ENCODE assay signal across 9 mouse cellular contexts in the genomic region with DNA sequence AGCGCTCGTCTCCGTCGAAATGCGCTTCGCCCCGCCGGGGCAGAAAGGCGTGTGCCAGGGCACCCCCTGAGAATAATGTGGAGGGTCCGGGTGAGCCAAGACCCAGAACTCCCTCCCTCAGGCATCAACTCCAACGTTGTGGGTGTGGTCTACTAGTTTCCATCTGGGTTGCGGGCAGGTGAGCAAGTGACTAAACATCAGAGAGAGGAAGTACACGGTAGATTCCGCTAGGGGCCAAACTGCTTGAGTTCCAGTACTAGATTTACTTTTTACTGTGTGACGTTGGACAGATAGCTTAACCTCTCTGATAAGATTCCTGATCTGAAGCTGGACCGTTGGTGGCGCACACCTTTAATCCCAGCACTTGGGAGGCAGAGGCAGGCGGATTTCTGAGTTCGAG. TPM values are rescaled to one million over a fixed set of nuclear protein-coding genes. Genes with fewer than 3 reads are reported as not detected.
DNase-seq lines count a peak whose midpoint lies in the region; ATAC-seq and TF ChIP-seq lines count a peak whose summit lies in the region.
"Had no signal": no experiment of that assay in that cellular context is flagged by ENCODE, and none has a peak within 500 bp of the region (broad histone marks: within the 10 kb centered on the region; RNA-seq: fewer than 3 reads in every experiment).

No protein-coding gene starts in this region.

- peak; percentile 12; the same call in 1 of the 2 replicates for TF ChIP-seq CTCF in lung, embryonic 14.5 days (IDR thresholded peaks at IDR 0.05; ENCODE audit: low read depth)
- no peak for TF ChIP-seq CTCF in lung, adult 2 months (IDR thresholded peaks at IDR 0.05; ENCODE audit: insufficient read depth, low read length)

- no peak overlapping the region for H3K27ac ChIP-seq in lung, embryonic 14.5 days (ENCODE audit: low read depth)
- no peak overlapping the region for H3K27ac ChIP-seq in embryonic facial prominence, embryonic 11.5 days (replicated peaks; ENCODE audit: low read depth, low read length)
- no peak overlapping the region for H3K27ac ChIP-seq in limb, embryonic 10.5 days
- no peak overlapping the region for H3K27ac ChIP-seq in neural tube, embryonic 14.5 days (ENCODE audit: low read depth, low read length)

- peak overlapping the region; percentile 24 for H3K4me3 ChIP-seq in lung, embryonic 14.5 days (ENCODE audit: low read depth, low read length)
- no peak overlapping the region for H3K4me3 ChIP-seq in lung, adult 2 months (replicated peaks; ENCODE audit: extremely low read depth, low read depth, low read length)
- H3K4me3 ChIP-seq in embryonic facial prominence, embryonic 11.5 days (ENCODE audit: low read depth, low read length): 0 out of 2 replicates have a peak overlapping the region, but pooled peaks have one; percentile 9
- H3K4me3 ChIP-seq in limb, embryonic 10.5 days: peak overlapping the region; percentile 42
- H3K4me3 ChIP-seq in neural tube, embryonic 14.5 days (ENCODE audit: low read depth, low read length): peak overlapping the region; percentile 16; the same call in 1 of the 2 replicates

- no peak for DNase-seq in lung, embryonic 14.5 days
- DNase-seq in lung, adult 2 months: no peak
- no peak for DNase-seq in embryonic facial prominence, embryonic 11.5 days (ENCODE audit: low spot score)
- DNase-seq in limb, embryonic 10.5 days (ENCODE audit: low spot score): no peak
- DNase-seq in ovary, postnatal 10 days (ENCODE audit: low spot score): no peak
- no peak for DNase-seq in spleen, adult 18-20 months
- DNase-seq: adrenal gland, postnatal 10 days had no signal

- H3K9ac ChIP-seq in lung, embryonic 14.5 days: peak overlapping the region; percentile 16; the same call in 1 of the 2 replicates
- no peak overlapping the region for H3K9ac ChIP-seq in embryonic facial prominence, embryonic 11.5 days (replicated peaks; ENCODE audit: low read length)
- no peak overlapping the region for H3K9ac ChIP-seq in neural tube, embryonic 14.5 days (replicated peaks; ENCODE audit: low read depth, low read length)

- H3K9me3 ChIP-seq in lung, embryonic 14.5 days (ENCODE audit: low read depth, low read length): no peaks in the 10 kb centered on the region
- no peaks in the 10 kb centered on the region for H3K9me3 ChIP-seq in embryonic facial prominence, embryonic 11.5 days (replicated peaks; ENCODE audit: control insufficient read depth, low read length)
- no peaks in the 10 kb centered on the region for H3K9me3 ChIP-seq in limb, embryonic 10.5 days (replicated peaks)
- no peaks in the 10 kb centered on the region for H3K9me3 ChIP-seq in neural tube, embryonic 14.5 days (ENCODE audit: control insufficient read depth, low read length)

- H3K4me1 ChIP-seq in lung, embryonic 14.5 days (ENCODE audit: insufficient read depth): peaks cover 19% of the 10 kb centered on the region
- peaks cover 29% of the 10 kb centered on the region for H3K4me1 ChIP-seq in lung, adult 2 months (ENCODE audit: control insufficient read depth, insufficient read depth, low read length)
- H3K4me1 ChIP-seq in embryonic facial prominence, embryonic 11.5 days (ENCODE audit: control insufficient read depth, insufficient read depth, low read length): peaks cover 4% of the 10 kb centered on the region; the same call in 1 of the 2 replicates
- peaks cover 65% of the 10 kb centered on the region for H3K4me1 ChIP-seq in limb, embryonic 10.5 days
- H3K4me1 ChIP-seq in neural tube, embryonic 14.5 days (ENCODE audit: control insufficient read depth, insufficient read depth, low read length): peaks cover 10% of the 10 kb centered on the region; the same call in 1 of the 2 replicates

- 26% methylated on average over 19 of the region's 19 CpGs for WGBS in lung, embryonic 14.5 days
- WGBS in lung, adult 2 months: 43% methylated on average over 19 of the region's 19 CpGs
- WGBS in embryonic facial prominence, embryonic 11.5 days: 28% methylated on average over 19 of the region's 19 CpGs
- WGBS in limb, embryonic 10.5 days: 25% methylated on average over 19 of the region's 19 CpGs
- WGBS in neural tube, embryonic 14.5 days: 30% methylated on average over 19 of the region's 19 CpGs

- no peak for ATAC-seq in lung, embryonic 14.5 days (ENCODE audit: insufficient read depth)
- ATAC-seq in embryonic facial prominence, embryonic 11.5 days (replicated peaks; ENCODE audit: insufficient number of reproducible peaks, low FRiP score, low TSS enrichment, low read depth): no peak
- ATAC-seq in neural tube, embryonic 14.5 days (ENCODE audit: low read depth): no peak
- ATAC-seq in cerebellum, adult (ENCODE audit: insufficient number of reproducible peaks, low FRiP score, low TSS enrichment): no peak

- peaks cover 48% of the 10 kb centered on the region for H3K27me3 ChIP-seq in lung, embryonic 14.5 days (ENCODE audit: insufficient read depth, low read length)
- peaks cover 41% of the 10 kb centered on the region for H3K27me3 ChIP-seq in embryonic facial prominence, embryonic 11.5 days (ENCODE audit: control insufficient read depth, insufficient read depth, low read length)
- peaks cover 74% of the 10 kb centered on the region for H3K27me3 ChIP-seq in limb, embryonic 10.5 days (ENCODE audit: low read depth, poor library complexity, severe bottlenecking)
- peaks cover 30% of the 10 kb centered on the region for H3K27me3 ChIP-seq in neural tube, embryonic 14.5 days (ENCODE audit: control insufficient read depth, insufficient read depth, low read length)

- peak overlapping the region; percentile 45 for H3K4me2 ChIP-seq in lung, embryonic 14.5 days
- peak overlapping the region; percentile 27; the same call in 1 of the 2 replicates for H3K4me2 ChIP-seq in embryonic facial prominence, embryonic 11.5 days (ENCODE audit: low read depth, low read length)
- H3K4me2 ChIP-seq in neural tube, embryonic 14.5 days (ENCODE audit: low read depth, low read length): peak overlapping the region; percentile 26; the same call in 1 of the 2 replicates

- TF ChIP-seq POLR2A in lung, adult 2 months (IDR thresholded peaks at IDR 0.05; ENCODE audit: borderline replicate concordance, extremely low read depth, low read depth, low read length): no peak

- H3K36me3 ChIP-seq in lung, embryonic 14.5 days (ENCODE audit: insufficient read depth): no peaks in the 10 kb centered on the region
- H3K36me3 ChIP-seq in embryonic facial prominence, embryonic 11.5 days (replicated peaks; ENCODE audit: control insufficient read depth, insufficient read depth, low read depth, low read length): no peaks in the 10 kb centered on the region
- no peaks in the 10 kb centered on the region for H3K36me3 ChIP-seq in limb, embryonic 10.5 days
- no peaks in the 10 kb centered on the region for H3K36me3 ChIP-seq in neural tube, embryonic 14.5 days (ENCODE audit: control insufficient read depth, insufficient read depth, low read length)

RNA-seq across cellular contexts. Expression of a gene that starts 7.5 kb away (rescaled TPM):
- polyA plus RNA-seq in lung, embryonic 14.5 days (2014; fragmentation: Nextera tagmentation; extraction: Ambion mirVana): 0.23 and 0.64 TPM in 2 replicates
- 0.54 TPM in 1 of 2 replicates, not detected in the other for polyA plus RNA-seq in lung, adult 2 months (2012; rRNA removed)
- polyA plus RNA-seq in embryonic facial prominence, embryonic 11.5 days (2014; fragmentation: Nextera tagmentation; extraction: Ambion mirVana): 0.38 and 0.54 TPM in 2 replicates
- polyA plus RNA-seq in limb, embryonic 10.5 days (2016; fragmentation: Nextera tagmentation; extraction: Ambion mirVana): 0.31 TPM in 1 of 2 replicates, not detected in the other
- polyA plus RNA-seq in neural tube, embryonic 14.5 days (2014; fragmentation: Nextera tagmentation; extraction: Ambion mirVana): 0.62 and 0.76 TPM in 2 replicates

RNA-seq across cellular contexts. Expression of a gene that starts 15.7 kb away (rescaled TPM):
- polyA plus RNA-seq in lung, embryonic 14.5 days (2014; fragmentation: Nextera tagmentation; extraction: Ambion mirVana): not detected in 2 replicates
- polyA plus RNA-seq in lung, adult 2 months (2012; rRNA removed): 2.8 TPM in 2 replicates
- polyA plus RNA-seq in embryonic facial prominence, embryonic 11.5 days (2014; fragmentation: Nextera tagmentation; extraction: Ambion mirVana): not detected in 2 replicates
- not detected in 2 replicates for polyA plus RNA-seq in limb, embryonic 10.5 days (2016; fragmentation: Nextera tagmentation; extraction: Ambion mirVana)
- polyA plus RNA-seq in neural tube, embryonic 14.5 days (2014; fragmentation: Nextera tagmentation; extraction: Ambion mirVana): 0.17 and 0.70 TPM in 2 replicates

RNA-seq across cellular contexts. Expression of a gene that starts 17.9 kb away (rescaled TPM):
- 2.1 TPM in 2 replicates for polyA plus RNA-seq in lung, embryonic 14.5 days (2014; fragmentation: Nextera tagmentation; extraction: Ambion mirVana)
- polyA plus RNA-seq in lung, adult 2 months (2012; rRNA removed): 20.1 and 33.3 TPM in 2 replicates
- polyA plus RNA-seq in embryonic facial prominence, embryonic 11.5 days (2014; fragmentation: Nextera tagmentation; extraction: Ambion mirVana): 3.2 and 3.8 TPM in 2 replicates
- polyA plus RNA-seq in limb, embryonic 10.5 days (2016; fragmentation: Nextera tagmentation; extraction: Ambion mirVana): 0.75 and 2.3 TPM in 2 replicates
- polyA plus RNA-seq in neural tube, embryonic 14.5 days (2014; fragmentation: Nextera tagmentation; extraction: Ambion mirVana): 1.9 and 5.7 TPM in 2 replicates

RNA-seq across cellular contexts. Expression of a gene that starts 27.9 kb away (rescaled TPM):
- polyA plus RNA-seq in lung, embryonic 14.5 days (2014; fragmentation: Nextera tagmentation; extraction: Ambion mirVana): 14.4 and 14.7 TPM in 2 replicates
- 8.5 and 10.7 TPM in 2 replicates for polyA plus RNA-seq in lung, adult 2 months (2012; rRNA removed)
- 7.5 and 8.9 TPM in 2 replicates for polyA plus RNA-seq in embryonic facial prominence, embryonic 11.5 days (2014; fragmentation: Nextera tagmentation; extraction: Ambion mirVana)
- 11.3 and 11.9 TPM in 2 replicates for polyA plus RNA-seq in limb, embryonic 10.5 days (2016; fragmentation: Nextera tagmentation; extraction: Ambion mirVana)
- 9.5 and 20.4 TPM in 2 replicates for polyA plus RNA-seq in neural tube, embryonic 14.5 days (2014; fragmentation: Nextera tagmentation; extraction: Ambion mirVana)

RNA-seq across cellular contexts. Expression of a gene that starts 36.1 kb away (rescaled TPM):
- polyA plus RNA-seq in lung, embryonic 14.5 days (2014; fragmentation: Nextera tagmentation; extraction: Ambion mirVana): 0.88 and 1.3 TPM in 2 replicates
- 1.9 and 2.4 TPM in 2 replicates for polyA plus RNA-seq in lung, adult 2 months (2012; rRNA removed)
- 2.1 and 2.4 TPM in 2 replicates for polyA plus RNA-seq in embryonic facial prominence, embryonic 11.5 days (2014; fragmentation: Nextera tagmentation; extraction: Ambion mirVana)
- polyA plus RNA-seq in limb, embryonic 10.5 days (2016; fragmentation: Nextera tagmentation; extraction: Ambion mirVana): 1.5 and 1.6 TPM in 2 replicates
- 21.3 and 24.0 TPM in 2 replicates for polyA plus RNA-seq in neural tube, embryonic 14.5 days (2014; fragmentation: Nextera tagmentation; extraction: Ambion mirVana)
